Mouse (Mus musculus): ENCODE results near the gene Tecpr2. TPM values are rescaled to one million over a fixed set of nuclear protein-coding genes. Genes with fewer than 3 reads are reported as not detected.

The Tecpr2 gene
- polyA plus RNA-seq, 1 experiment: 7.7 TPM

- Histone ChIP-seq H3K27ac (ENCODE audit: insufficient read depth, low read length) (no peak overlapping the region), H3K4me1 (ENCODE audit: control insufficient read depth, insufficient read depth, low read length) (no peaks in the 10 kb centered on the region), H3K4me3 (ENCODE audit: insufficient read depth, low read length) (no peak overlapping the region)
- TF ChIP-seq CTCF (IDR thresholded peaks at IDR 0.05; ENCODE audit: borderline replicate concordance, insufficient read depth, low read length) (no peak), POLR2A (IDR thresholded peaks at IDR 0.05; ENCODE audit: low read depth, low read length) (no peak)
These were observed 85.7 kb downstream of the Tecpr2 start for GRCm38 (mm10) chr12:110974726-110975125.

- no peak overlapping the region for H3K27ac ChIP-seq (ENCODE audit: insufficient read depth, low read length)
- TF ChIP-seq POLR2A (IDR thresholded peaks at IDR 0.05; ENCODE audit: low read depth, low read length): no peak
- no peak for TF ChIP-seq CTCF (IDR thresholded peaks at IDR 0.05; ENCODE audit: borderline replicate concordance, insufficient read depth, low read length)
- H3K4me3 ChIP-seq (ENCODE audit: insufficient read depth, low read length): no peak overlapping the region
- no peaks in the 10 kb centered on the region for H3K4me1 ChIP-seq (ENCODE audit: control insufficient read depth, insufficient read depth, low read length)
These were observed 86.3 kb downstream of the Tecpr2 start for GRCm38 (mm10) chr12:110975385-110975784.

GRCm38 (mm10) chr12:110975838-110976468 is 86.9 kb downstream of the Tecpr2 start:
- TF ChIP-seq CTCF (IDR thresholded peaks at IDR 0.05; ENCODE audit: borderline replicate concordance, insufficient read depth, low read length) (no peak), POLR2A (IDR thresholded peaks at IDR 0.05; ENCODE audit: low read depth, low read length) (no peak)
- no peaks in the 10 kb centered on the region for H3K4me1 ChIP-seq (ENCODE audit: control insufficient read depth, insufficient read depth, low read length)
- no peak overlapping the region for H3K27ac ChIP-seq (ENCODE audit: insufficient read depth, low read length)
- H3K4me3 ChIP-seq (ENCODE audit: insufficient read depth, low read length): no peak overlapping the region

GRCm38 (mm10) chr12:110976589-110977344 is 87.7 kb downstream of the Tecpr2 start:
- H3K4me1 ChIP-seq (ENCODE audit: control insufficient read depth, insufficient read depth, low read length): no peaks in the 10 kb centered on the region
- no peak for TF ChIP-seq CTCF (IDR thresholded peaks at IDR 0.05; ENCODE audit: borderline replicate concordance, insufficient read depth, low read length)
- no peak overlapping the region for H3K27ac ChIP-seq (ENCODE audit: insufficient read depth, low read length)
- no peak overlapping the region for H3K4me3 ChIP-seq (ENCODE audit: insufficient read depth, low read length)

GRCm38 (mm10) chr12:110977345-110977733 is 88.3 kb downstream of the Tecpr2 start:
- TF ChIP-seq POLR2A (IDR thresholded peaks at IDR 0.05; ENCODE audit: low read depth, low read length) (no peak), CTCF (IDR thresholded peaks at IDR 0.05; ENCODE audit: borderline replicate concordance, insufficient read depth, low read length) (no peak)
- Histone ChIP-seq H3K4me1 (ENCODE audit: control insufficient read depth, insufficient read depth, low read length) (no peaks in the 10 kb centered on the region), H3K27ac (ENCODE audit: insufficient read depth, low read length) (no peak overlapping the region), H3K4me3 (ENCODE audit: insufficient read depth, low read length) (no peak overlapping the region)

- H3K4me3 ChIP-seq (ENCODE audit: insufficient read depth, low read length): peak overlapping the region; percentile 47
- no peak overlapping the region for H3K27ac ChIP-seq (ENCODE audit: insufficient read depth, low read length)
- TF ChIP-seq POLR2A (IDR thresholded peaks at IDR 0.05; ENCODE audit: low read depth, low read length): no peak
- TF ChIP-seq CTCF (IDR thresholded peaks at IDR 0.05; ENCODE audit: borderline replicate concordance, insufficient read depth, low read length): no peak
- H3K4me1 ChIP-seq (ENCODE audit: control insufficient read depth, insufficient read depth, low read length): no peaks in the 10 kb centered on the region
These were observed 89.0 kb downstream of the Tecpr2 start for GRCm38 (mm10) chr12:110977896-110978606.

- H3K4me1 ChIP-seq (ENCODE audit: control insufficient read depth, insufficient read depth, low read length): no peaks in the 10 kb centered on the region
- no peak for TF ChIP-seq CTCF (IDR thresholded peaks at IDR 0.05; ENCODE audit: borderline replicate concordance, insufficient read depth, low read length)
- TF ChIP-seq POLR2A (IDR thresholded peaks at IDR 0.05; ENCODE audit: low read depth, low read length): peak; percentile 94
- peak within 1 kb of the TSS; percentile 47 for H3K4me3 ChIP-seq (ENCODE audit: insufficient read depth, low read length)
- peak within 1 kb of the TSS; percentile 45; the same call in 1 of the 2 replicates for H3K27ac ChIP-seq (ENCODE audit: insufficient read depth, low read length)
These were observed 89.7 kb downstream of the Tecpr2 start, which contains the start of gene Ankrd9 for GRCm38 (mm10) chr12:110978607-110979406. TSS of gene Ankrd9 (minus strand) at chr12:110979040.

GRCm38 (mm10) chr12:110979808-110980207 is 90.7 kb downstream of the Tecpr2 start:
- Histone ChIP-seq H3K4me1 (ENCODE audit: control insufficient read depth, insufficient read depth, low read length) (no peaks in the 10 kb centered on the region), H3K27ac (ENCODE audit: insufficient read depth, low read length) (no peak overlapping the region), H3K4me3 (ENCODE audit: insufficient read depth, low read length) (no peak overlapping the region)
- no peak for TF ChIP-seq CTCF (IDR thresholded peaks at IDR 0.05; ENCODE audit: borderline replicate concordance, insufficient read depth, low read length)
- no peak for TF ChIP-seq POLR2A (IDR thresholded peaks at IDR 0.05; ENCODE audit: low read depth, low read length)

GRCm38 (mm10) chr12:110981736-110982135 is 92.7 kb downstream of the Tecpr2 start:
- H3K4me1 ChIP-seq (ENCODE audit: control insufficient read depth, insufficient read depth, low read length): no peaks in the 10 kb centered on the region; the same call in 1 of the 2 replicates
- H3K27ac ChIP-seq (ENCODE audit: insufficient read depth, low read length): no peak overlapping the region
- H3K4me3 ChIP-seq (ENCODE audit: insufficient read depth, low read length): no peak overlapping the region
- TF ChIP-seq POLR2A (IDR thresholded peaks at IDR 0.05; ENCODE audit: low read depth, low read length) (no peak), CTCF (IDR thresholded peaks at IDR 0.05; ENCODE audit: borderline replicate concordance, insufficient read depth, low read length) (no peak)

Data from embryonic fibroblast, embryonic 13.5 days (primary cell).